Mouse (Mus musculus) lung, postnatal 0 days (tissue): Measurements from ENCODE around the gene Pde4d. TPM values are rescaled to one million over a fixed set of nuclear protein-coding genes. Genes with fewer than 3 reads are reported as not detected.

Source experiments
- ATAC-seq: fragments of 200-750 bp; cut with Nextera tagmentation; 2 replicates; pipeline ENCODE4 v1.8.0; 2017; ENCODE audit warnings: moderate library complexity
- DNase-seq: peaks from one replicate; pipeline ENCODE4 v3.0.0-alpha.2; 2016; ENCODE audit warnings: low spot score
- H3K27ac ChIP-seq: fragments of 300-500 bp; sonication (generic); 2 replicates; pipeline ENCODE4 v1.5.1; 2014; ENCODE audit warnings: antibody characterized with exemption, mild to moderate bottlenecking, low read length, mixed read lengths
- H3K27me3 ChIP-seq: fragments of 300-500 bp; sonication (generic); replicated peaks from 2 replicates; pipeline ENCODE4 v1.6.1; 2014; ENCODE audit warnings: low read length, mixed read lengths; ENCODE audit not compliant: insufficient read depth
- H3K36me3 ChIP-seq: fragments of 300-500 bp; sonication (generic); 2 replicates; pipeline ENCODE4 v1.6.1; 2014; ENCODE audit warnings: low read length, mixed read lengths; ENCODE audit not compliant: insufficient read depth
- H3K4me1 ChIP-seq: fragments of 300-500 bp; sonication (generic); 2 replicates; pipeline ENCODE4 v1.6.1; 2014; ENCODE audit warnings: antibody characterized with exemption, low read depth, low read length, mixed read lengths; ENCODE audit not compliant: insufficient read depth
- H3K4me2 ChIP-seq: fragments of 300-500 bp; sonication (generic); replicated peaks from 2 replicates; pipeline ENCODE4 v1.6.1; 2014; ENCODE audit warnings: low read depth, mild to moderate bottlenecking, low read length, moderate library complexity, mixed read lengths
- H3K4me3 ChIP-seq: fragments of 300-500 bp; sonication (generic); 2 replicates; pipeline ENCODE4 v1.5.1; 2014; ENCODE audit warnings: low read depth, low read length
- H3K9ac ChIP-seq: fragments of 300-500 bp; sonication (generic); replicated peaks from 2 replicates; pipeline ENCODE4 v1.6.1; 2014; ENCODE audit warnings: low read depth, mild to moderate bottlenecking
- H3K9me3 ChIP-seq: fragments of 300-500 bp; sonication (generic); 2 replicates; pipeline ENCODE4 v1.6.1; 2016; ENCODE audit warnings: low read length, mixed read lengths
- CTCF ChIP-seq: IDR thresholded peaks from 2 replicates; pipeline ENCODE4 v1.5.1; 2016; ENCODE audit warnings: antibody characterized with exemption, mild to moderate bottlenecking
- EP300 ChIP-seq: IDR thresholded peaks from 2 replicates; pipeline ENCODE4 v1.6.1; 2016; ENCODE audit warnings: antibody characterized with exemption, mild to moderate bottlenecking, control low read depth
- WGBS: fragments of 180-500 bp; shearing (Covaris S2); extraction: QIAGEN DNeasy Blood & Tissue Kit; methylation state at CpG from one replicate; pipeline ENCODE4 v1.1.7; 2014; 5-methylcytosine and 5-hydroxymethylcytosine counted together
- polyA plus RNA-seq: library from polyadenylated mRNA; unstranded; fragments of >200 nt; fragmentation: Nextera tagmentation; extraction: Ambion mirVana; gene quantifications from 2 replicates; pipeline ENCODE4 v1.2.1, GENCODE M21; 2015

Pde4d gene
- polyA plus RNA-seq, 1 experiment from 2014 or later: 19.7 TPM

GRCm38 (mm10) chr13:108646801-108647200, 197.1 kb downstream of the Pde4d start:
- DNase-seq: no peak
- Histone ChIP-seq H3K4me1 (no peaks in the 10 kb centered on the region), H3K27me3 (no peaks in the 10 kb centered on the region), H3K4me3 (no peak overlapping the region), H3K36me3 (no peaks in the 10 kb centered on the region), H3K9me3 (no peaks in the 10 kb centered on the region), H3K4me2 (no peak overlapping the region), H3K9ac (no peak overlapping the region), H3K27ac (no peak overlapping the region)
- ATAC-seq: no peak
- TF ChIP-seq EP300 (no peak), CTCF (no peak)
- WGBS: 62% methylated on average over 6 of the region's 6 CpGs

GRCm38 (mm10) chr13:108647239-108647638, 197.5 kb downstream of the Pde4d start:
- Histone ChIP-seq H3K4me3 (no peak overlapping the region), H3K4me2 (no peak overlapping the region), H3K36me3 (no peaks in the 10 kb centered on the region), H3K27ac (no peak overlapping the region), H3K9me3 (no peaks in the 10 kb centered on the region), H3K27me3 (no peaks in the 10 kb centered on the region), H3K9ac (no peak overlapping the region), H3K4me1 (no peaks in the 10 kb centered on the region)
- TF ChIP-seq EP300: no peak
- TF ChIP-seq CTCF: no peak
- DNase-seq (no peak), ATAC-seq (no peak)
- 39% methylated on average over 11 of the region's 11 CpGs for WGBS

- no peaks in the 10 kb centered on the region for H3K9me3 ChIP-seq
- H3K4me1 ChIP-seq: no peaks in the 10 kb centered on the region
- no peaks in the 10 kb centered on the region for H3K27me3 ChIP-seq
- ATAC-seq: peak; percentile 74
- DNase-seq: peak; percentile 59
- no peak overlapping the region for H3K4me3 ChIP-seq
- no peak overlapping the region for H3K9ac ChIP-seq
- H3K4me2 ChIP-seq: peak overlapping the region; percentile 8
- TF ChIP-seq CTCF: no peak
- TF ChIP-seq EP300: peak; percentile 52; the same call in 1 of the 2 replicates
- H3K27ac ChIP-seq: no peak overlapping the region
- WGBS: 53% methylated on average over 10 of the region's 10 CpGs
- no peaks in the 10 kb centered on the region for H3K36me3 ChIP-seq
Measured at GRCm38 (mm10) chr13:108654026-108654723, 204.4 kb downstream of the Pde4d start.

GRCm38 (mm10) chr13:108666579-108666978, 216.8 kb downstream of the Pde4d start:
- Histone ChIP-seq H3K36me3 (no peaks in the 10 kb centered on the region), H3K9ac (no peak overlapping the region), H3K9me3 (no peaks in the 10 kb centered on the region), H3K4me2 (no peak overlapping the region), H3K27me3 (no peaks in the 10 kb centered on the region), H3K27ac (no peak overlapping the region), H3K4me3 (no peak overlapping the region), H3K4me1 (no peaks in the 10 kb centered on the region)
- ATAC-seq: no peak
- no peak for TF ChIP-seq CTCF
- TF ChIP-seq EP300: no peak
- DNase-seq: no peak

DNA sequence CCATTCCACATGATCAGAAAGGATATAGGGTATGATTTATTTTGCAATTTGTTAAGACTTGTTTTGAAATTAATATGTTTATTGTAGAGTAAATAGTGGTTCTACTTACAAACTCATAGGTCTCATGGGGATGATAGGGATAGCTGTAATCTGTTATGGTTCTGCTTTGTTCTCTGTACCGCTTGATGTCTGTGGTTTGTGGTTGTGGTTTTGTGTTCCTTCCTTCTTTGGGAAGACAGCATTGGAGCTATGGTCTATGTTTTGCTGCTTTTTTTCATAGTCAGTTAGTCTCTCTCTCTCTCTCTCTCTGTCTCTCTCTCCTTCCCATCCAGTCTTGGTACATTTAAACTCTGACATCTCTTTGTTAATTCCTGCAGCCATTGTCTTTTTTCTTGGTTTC, 217.3 kb downstream of the Pde4d start:
- Histone ChIP-seq H3K36me3 (no peaks in the 10 kb centered on the region), H3K9me3 (no peaks in the 10 kb centered on the region), H3K9ac (no peak overlapping the region), H3K27ac (no peak overlapping the region), H3K4me3 (no peak overlapping the region), H3K4me1 (no peaks in the 10 kb centered on the region), H3K27me3 (no peaks in the 10 kb centered on the region), H3K4me2 (no peak overlapping the region)
- DNase-seq: no peak
- WGBS: 96% methylated on average over 1 of the region's 1 CpGs
- no peak for TF ChIP-seq EP300
- ATAC-seq: no peak

DNA sequence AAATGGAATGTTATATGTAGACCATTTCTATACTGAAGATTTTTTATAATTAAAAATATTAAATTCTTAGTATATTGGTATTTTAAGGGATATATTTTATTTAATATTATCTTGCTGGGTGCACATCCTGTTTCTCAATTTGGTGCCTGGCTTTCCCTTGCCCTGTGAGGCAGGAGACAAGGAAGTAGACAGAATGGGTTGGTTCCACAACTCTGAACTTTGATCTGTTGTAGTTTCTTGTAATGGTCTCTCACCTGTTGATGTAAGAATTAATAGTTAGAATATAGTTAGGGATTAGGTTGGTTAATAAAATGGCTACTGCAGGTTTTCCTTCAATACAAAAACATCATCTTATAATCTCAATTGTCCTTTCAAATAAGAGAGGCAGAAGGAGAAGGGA, 227.3 kb downstream of the Pde4d start:
- Histone ChIP-seq H3K4me3 (no peak overlapping the region), H3K4me2 (no peak overlapping the region), H3K9ac (no peak overlapping the region), H3K27ac (no peak overlapping the region), H3K36me3 (no peaks in the 10 kb centered on the region), H3K9me3 (no peaks in the 10 kb centered on the region), H3K4me1 (no peaks in the 10 kb centered on the region), H3K27me3 (no peaks in the 10 kb centered on the region)
- ATAC-seq: no peak
- DNase-seq: no peak
- TF ChIP-seq EP300 (no peak), CTCF (no peak)

DNA sequence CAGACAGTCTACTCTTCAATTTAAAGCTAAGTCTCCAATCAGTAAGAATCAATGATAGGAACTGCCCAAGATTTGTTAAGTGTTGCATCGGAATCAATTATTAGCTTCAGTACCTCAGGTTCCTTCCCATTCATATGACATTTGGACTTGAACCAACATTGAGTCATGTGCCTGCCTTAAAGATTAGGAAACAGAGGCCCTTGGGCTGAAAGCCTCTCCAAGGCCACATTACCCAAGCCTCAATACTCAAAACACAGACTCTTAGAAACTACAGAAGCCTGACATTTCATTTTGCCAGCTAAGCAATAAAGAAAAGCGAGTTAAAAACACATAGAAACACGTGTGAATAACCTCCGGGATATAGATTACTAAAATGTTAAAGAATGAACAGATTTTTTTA, 233.3 kb downstream of the Pde4d start:
- DNase-seq: peak; percentile 10
- Histone ChIP-seq H3K27me3 (no peaks in the 10 kb centered on the region), H3K4me3 (no peak overlapping the region), H3K9ac (no peak overlapping the region), H3K4me2 (no peak overlapping the region), H3K27ac (no peak overlapping the region), H3K4me1 (no peaks in the 10 kb centered on the region), H3K36me3 (no peaks in the 10 kb centered on the region), H3K9me3 (no peaks in the 10 kb centered on the region)
- TF ChIP-seq EP300: no peak
- no peak for TF ChIP-seq CTCF
- 81% methylated on average over 4 of the region's 4 CpGs for WGBS
- no peak for ATAC-seq
